Mouse (Mus musculus) heart, adult 8-10 months (tissue): ENCODE measurements around the gene Endod1. TPM values are rescaled to one million over a fixed set of nuclear protein-coding genes. Genes with fewer than 3 reads are reported as not detected.
"Not testable (repeated sequence)": the region's sequence is repeated elsewhere in the genome, so short reads cannot be mapped to it uniquely, and the experiment has no call there.

Source experiments
- DNase-seq: peaks from one replicate; pipeline ENCODE4 v3.0.0; 2022; ENCODE audit warnings: low spot score
- total RNA-seq, 4 experiments: library from RNA; stranded (reverse); gene quantifications; 2 replicates each; pipeline ENCODE4 v1.2.4; 2022

Gene Endod1
- total RNA-seq, 4 experiments from 2014 or later = 6.2 to 7.6 (median 7.1) TPM

DNA sequence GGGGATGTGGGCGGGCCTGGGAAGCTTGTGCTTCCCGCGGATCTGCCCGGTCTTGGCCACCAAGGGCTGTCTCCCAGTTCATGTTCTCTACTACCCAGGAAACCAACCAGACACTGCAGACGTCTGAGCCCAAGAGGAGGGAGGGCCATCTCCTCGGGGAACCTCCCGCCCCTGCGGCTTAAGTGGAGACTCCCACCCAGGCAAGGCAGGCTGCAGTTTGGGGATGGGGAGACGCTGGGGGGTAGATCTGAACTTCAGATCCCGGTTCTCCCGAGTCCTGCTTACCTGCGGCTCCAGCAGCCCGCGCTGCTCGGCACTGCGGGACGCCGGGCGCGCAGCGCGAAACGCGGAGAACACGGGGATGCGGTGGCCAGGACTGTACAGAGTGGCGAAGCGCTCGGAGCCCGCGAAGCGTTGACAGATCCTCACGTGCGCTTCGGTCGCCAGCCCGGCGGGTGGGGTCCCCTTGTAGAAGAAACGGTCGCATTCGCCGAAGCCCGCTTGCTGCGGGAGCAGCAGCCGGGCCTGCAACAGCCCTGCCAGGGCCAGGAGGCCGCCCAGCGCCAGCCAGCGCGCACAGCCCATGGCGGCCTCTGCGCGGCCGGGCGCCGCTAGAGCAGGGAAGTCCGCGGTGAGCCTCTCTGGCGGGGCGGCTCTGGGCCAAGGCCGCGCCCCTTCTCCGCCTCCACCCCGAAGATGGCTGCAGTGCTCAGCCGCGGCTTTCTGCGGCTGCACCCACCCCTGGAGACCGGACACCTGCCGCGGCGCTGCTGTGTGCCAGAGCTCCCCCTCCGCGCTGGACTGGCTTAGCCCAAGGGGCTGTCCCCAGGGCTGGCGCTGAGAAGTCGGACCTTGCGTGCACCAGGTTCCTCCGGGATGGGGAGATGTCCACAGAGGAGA is 671 bp downstream of the Endod1 start:
- peak; percentile 83 for DNase-seq

DNA sequence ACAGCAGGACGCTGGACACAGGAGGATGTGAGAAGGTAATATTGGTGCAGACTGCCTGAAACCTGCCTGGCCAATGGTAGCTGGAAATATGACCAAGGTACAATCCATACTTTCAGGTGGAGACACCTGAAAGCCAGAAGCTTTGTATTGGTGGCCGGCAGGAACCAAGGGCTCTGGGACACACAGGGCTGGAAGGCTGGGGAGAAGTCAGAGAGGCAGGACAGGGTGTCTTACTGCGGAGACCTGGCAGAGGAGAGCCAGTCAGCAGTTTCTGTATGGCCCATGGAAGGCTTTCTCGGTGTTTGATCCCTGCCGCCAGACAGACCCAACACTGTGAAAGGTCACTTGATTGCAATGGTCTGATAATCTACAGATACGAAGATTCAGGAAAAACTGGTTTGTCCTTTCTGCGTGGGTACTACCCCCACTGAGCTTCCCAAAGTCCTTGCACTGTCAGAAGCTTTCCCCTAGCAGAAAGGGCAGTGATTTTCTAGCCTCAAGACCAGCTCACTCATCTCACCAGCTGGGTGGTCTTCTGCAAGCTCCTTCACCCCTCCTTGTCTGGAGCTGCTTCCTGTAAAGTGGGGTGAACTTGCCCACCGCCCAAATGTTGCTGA is 1.4 kb downstream of the Endod1 start:
- no peak for DNase-seq

DNA sequence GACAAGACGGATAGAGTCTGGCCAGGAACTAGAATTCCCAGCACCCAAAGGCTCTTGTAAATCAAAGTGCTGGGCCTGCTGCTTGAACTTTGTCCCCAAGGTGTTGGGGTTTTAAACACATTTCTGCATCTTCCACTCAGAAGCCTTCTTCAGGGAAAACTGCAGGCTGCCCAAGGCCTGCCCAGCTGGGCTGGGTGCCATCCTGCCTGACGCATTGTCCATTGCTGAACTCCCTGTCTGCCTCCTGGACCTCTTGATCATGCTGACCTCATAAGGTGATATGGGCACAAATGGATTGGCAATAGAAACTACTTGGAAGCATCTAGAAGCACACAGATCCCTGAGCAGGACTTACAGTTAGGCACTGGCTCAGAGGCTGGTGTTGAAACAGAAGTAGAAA is 3.2 kb downstream of the Endod1 start:
- no peak for DNase-seq

DNA sequence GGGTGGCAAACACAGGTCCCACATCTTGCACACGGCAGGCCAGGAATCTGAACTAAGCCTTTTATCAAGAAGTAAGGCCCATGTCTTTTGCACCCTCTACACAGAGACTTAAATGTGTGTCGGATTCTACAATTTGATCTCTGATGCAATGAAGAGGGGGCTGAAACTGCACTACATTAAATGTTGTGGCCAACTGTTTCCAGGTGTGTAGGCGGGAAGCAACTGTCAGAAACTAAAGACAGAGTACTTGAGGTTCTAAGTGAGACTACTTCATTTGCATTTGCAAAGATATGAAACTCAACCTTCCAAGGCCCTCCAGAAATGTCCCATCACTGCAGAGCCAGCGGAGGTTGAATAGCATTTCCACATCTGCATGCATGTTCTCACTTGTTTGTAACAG is 5.2 kb downstream of the Endod1 start:
- no peak for DNase-seq

DNA sequence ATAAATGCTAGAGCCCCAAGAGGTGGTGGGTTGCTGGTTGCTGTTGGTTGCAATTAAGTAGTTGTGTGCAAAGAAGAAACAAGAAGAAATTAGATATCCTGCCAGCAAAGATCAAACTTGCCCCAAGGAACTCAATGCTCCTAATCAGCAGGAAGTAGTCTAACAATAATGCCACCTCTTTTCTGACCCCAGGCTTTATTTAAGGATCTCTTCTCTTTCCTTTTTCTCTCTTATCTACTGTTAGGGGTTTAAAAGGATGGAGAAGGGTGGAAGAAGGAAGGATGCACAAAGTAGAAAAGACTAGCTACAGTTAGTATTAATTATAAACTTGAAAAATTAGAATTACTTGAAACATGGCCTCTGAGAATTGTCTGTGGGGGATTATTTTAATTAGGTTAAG is 8.9 kb downstream of the Endod1 start:
- DNase-seq = no peak

DNA sequence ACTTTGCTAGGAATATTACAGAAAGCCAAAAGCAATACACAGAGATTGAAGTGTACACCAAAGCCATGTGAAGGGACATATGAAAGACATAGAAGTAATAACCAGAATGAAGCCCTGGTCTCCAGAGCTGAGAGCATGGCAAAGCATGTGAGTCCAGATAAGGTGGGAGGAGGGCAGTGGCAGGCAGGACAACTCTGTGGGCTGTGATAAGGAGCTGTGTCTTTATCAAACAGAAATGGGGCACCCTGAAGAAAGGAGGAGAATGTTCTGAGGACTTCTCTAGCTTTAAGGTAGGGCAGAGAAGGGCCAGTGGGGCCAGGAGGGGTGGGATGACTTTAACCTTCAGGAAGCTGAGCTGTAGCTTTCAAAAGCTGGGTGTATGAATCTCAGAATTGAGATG is 12.0 kb downstream of the Endod1 start:
- DNase-seq = no peak

DNA sequence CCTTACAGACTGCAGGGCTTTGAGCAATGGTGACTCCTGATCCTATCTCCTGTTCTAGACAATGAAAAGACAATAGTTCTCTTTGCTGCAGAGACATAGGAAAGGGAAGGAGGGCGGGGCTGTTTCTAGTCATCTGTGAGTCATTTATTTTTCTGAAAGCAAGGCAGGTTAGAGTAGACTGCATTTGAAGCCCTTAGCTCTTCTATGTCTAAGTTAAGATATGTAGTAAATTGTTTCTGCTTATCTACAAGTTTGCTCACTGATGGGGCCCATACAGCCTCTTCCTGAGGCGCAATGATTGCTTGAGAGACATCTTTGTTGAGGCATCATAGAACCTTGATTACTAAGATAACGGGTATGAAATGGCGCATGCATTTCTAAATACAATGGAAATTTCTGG is 13.5 kb downstream of the Endod1 start:
- DNase-seq = no peak

DNA sequence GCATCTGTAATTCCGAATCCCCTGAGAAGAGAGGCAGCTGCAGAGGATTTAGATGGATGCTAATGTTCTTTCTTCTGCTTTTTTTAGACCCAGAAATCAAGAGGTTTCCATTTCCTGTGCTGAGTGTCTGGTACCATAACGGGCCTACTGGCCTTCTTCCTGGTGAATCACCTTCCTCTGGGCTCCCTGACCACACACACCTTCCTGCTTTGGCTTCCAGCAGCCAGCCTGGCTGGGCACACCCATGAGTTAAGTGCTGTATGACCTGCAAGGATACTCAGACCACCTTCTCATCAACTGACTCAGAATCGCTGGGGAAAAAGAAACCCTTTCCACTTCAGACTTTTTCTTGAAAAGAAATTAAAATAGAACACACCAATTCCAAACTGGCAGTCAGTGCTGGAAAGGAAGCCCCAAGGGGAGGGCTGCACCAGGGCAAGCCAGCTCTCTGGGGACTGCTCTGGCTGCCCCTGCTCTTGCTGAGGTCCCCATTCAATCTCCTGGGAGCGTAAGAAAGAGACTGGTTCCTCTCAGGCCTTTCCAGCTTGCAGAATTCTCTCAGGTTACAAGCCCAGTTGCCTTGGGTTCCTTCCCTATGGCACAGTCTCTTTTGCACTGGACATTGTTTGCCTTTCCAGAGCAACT is 15.7 kb downstream of the Endod1 start:
- DNase-seq = peak; percentile 41

DNA sequence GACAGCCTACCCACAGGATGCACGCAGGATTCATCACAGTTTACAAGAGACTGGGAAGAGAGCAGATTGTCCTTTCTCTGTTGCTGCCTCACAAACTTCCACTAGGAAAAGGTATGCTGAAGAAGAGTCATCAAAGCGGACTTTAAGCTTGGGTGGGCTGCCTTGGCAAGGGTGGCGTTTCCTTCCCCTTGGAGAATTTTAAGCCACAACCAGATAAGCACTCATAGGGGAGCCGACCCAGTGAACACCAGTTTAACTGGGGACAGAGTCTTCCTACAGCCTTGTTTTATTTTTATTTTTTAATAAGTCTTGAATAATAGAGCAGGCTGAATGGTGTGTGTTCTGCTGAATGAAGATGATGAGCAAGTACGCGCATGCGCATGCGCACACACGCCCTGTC is 16.6 kb downstream of the Endod1 start:
- no peak for DNase-seq

DNA sequence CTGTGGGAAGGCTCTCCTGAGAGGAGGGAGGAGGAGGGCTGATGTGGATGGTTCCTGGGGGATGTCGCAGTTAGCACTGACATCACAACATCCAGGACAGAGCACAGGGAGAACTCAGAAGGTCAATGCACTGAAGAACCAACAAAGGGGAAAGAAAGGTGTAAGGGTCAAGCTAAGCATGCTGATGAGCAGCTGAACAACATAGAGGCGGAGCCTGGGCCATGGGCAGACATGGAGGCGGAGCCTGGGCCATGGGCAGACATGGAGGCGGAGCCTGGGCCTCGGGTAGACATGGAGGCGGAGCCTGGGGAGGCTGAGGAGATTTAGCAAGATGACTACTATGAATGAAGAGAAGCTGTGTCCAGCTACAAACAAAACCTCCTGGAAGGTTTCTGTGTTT is 17.8 kb downstream of the Endod1 start:
- DNase-seq = no peak

DNA sequence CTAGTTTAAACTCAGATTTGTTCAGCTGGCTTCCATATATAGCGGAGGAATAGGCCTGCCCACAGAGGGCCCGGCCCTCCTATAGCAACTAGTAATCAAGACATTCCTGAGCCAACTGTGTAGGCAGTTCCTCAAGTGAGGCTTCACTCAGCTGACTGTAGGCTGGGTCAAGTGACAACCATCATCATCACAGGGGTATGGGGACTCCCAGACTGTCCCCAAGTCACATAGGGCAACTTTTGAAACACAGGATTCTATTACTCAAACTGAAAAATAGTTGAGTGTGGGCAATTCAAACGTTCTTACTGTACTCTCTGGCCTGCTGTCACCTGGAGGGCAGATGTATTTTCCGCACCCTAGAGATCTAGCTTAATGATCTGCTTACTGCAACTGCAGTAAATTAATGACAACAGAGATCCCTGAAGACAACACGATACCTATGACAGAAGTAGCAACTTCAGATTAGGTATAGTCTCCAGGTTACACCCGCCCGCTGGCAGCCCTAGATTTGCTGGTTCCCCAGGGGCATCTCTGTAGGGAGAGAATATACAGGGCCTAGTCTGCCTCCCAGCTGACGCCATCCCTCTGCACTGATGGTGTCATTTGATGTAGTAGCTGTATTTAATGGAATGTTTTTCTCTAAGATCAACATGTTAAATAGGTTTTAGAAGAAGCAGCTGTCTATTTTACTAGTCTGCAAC is 19.1 kb downstream of the Endod1 start:
- DNase-seq = no peak

DNA sequence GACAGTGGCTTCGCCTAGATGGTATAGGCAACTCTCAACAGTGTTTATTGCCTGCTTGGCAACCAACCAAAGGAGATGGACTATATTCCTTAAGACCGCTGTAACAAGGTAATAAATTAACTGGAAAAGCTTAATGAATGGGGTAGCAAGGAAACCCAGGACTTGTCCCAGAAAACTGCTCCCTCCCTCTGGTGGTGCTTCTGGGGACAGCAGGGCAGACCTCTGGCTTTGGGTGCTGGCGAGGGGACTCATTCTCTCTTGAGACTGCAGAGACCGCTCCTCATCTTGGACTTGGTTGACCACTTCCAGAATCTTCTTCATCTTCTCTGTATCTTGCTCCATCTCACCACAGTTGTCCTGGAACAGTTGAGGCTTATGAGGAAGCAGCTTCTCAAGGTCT is 24.3 kb downstream of the Endod1 start:
- no peak for DNase-seq

DNA sequence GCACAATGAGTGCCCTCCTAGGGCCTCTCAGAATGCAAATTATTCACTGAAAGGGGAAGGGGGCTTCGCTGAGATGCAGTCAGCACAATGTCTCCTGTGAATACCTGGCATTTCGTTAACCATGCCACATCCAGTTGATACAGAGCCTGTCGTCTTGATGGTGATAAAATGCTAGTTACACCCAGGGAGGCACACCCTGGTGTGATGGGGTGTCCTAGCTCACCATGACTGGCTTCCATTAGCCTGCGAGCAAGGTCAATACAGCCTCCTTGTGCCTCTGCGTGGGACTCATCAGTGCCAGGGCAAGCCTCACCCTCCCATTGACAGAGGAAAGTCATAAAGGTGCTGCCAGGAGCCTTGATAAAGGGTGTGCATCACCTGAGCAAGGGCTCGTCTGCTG is 26.5 kb downstream of the Endod1 start:
- no peak for DNase-seq

DNA sequence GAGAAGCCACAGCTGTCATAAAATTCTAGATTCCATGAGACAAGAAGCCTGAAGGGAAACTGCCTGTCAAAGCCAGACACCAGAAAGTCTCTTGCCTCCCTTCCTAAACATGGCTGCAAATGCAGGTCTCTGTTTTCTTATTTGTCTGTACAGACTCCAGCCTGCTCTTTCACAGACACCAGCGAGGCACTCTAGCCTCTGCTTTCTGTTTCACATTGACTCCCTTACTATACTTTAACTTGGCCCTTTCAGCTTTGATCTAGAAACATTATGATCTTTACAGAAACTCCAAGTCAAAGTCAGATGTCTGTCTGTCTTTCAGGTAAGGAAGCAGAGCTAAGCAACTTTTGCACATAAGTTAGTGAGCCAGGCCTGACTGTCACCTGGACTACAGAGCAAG is 29.0 kb downstream of the Endod1 start:
- DNase-seq = no peak

DNA sequence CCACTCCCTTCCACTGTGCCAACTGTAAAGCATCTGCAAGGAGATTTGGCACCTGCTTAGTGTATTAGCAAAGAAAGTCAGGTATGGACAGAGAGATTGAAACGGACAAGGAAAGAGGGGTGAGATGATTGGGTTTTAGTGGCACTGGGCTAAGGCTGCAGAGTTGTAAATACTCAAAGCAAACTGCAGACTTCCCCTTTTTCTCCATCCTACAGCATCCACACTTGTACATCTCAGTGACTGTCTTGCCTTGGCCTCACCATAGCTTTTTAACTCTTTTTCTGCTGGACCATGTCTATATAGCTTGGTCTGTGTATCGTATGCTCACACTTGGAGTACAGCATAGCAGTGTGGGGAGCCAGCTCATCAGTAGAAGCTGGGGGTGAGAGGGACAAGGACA is 30.5 kb downstream of the Endod1 start:
- no peak for DNase-seq

DNA sequence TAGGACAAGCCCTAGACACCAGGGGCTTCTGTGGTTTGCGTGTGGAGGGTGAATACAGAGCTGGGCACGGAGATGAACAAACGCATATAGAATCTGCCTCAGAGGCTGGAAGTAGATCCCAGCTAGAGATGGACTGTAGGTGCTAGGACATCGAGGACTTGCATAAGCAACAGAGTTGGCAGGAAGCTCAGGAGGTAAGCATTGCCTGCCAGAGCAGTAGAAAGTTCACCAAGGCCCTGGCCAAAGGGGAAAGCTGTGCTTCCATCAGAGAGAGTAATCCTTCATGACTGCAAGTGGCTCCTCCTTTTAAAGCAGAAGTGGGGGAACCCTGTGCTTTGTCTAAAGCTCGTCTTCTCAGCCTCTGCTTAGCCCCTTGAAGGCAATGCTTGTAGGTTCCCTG is 31.9 kb downstream of the Endod1 start:
- DNase-seq = no peak

DNA sequence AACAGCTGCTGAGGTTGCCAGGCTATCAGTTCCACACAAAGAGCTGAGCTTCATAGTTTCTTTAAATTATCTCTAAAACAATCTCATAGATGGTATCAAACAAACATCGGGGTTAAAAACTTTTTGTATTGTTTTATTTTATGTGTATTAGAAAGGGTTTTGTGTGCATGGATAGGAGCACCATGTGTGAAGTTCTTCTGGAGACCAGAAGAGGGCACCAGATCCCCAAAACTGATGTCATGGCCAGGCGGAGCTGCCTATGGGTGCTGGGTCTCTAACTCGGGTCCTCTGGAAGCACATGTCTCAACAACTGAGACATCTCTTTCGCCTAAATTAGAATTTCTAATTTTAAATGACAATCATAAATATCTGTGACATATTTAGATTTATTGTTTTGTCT is 32.9 kb downstream of the Endod1 start:
- DNase-seq = peak; percentile 13

DNA sequence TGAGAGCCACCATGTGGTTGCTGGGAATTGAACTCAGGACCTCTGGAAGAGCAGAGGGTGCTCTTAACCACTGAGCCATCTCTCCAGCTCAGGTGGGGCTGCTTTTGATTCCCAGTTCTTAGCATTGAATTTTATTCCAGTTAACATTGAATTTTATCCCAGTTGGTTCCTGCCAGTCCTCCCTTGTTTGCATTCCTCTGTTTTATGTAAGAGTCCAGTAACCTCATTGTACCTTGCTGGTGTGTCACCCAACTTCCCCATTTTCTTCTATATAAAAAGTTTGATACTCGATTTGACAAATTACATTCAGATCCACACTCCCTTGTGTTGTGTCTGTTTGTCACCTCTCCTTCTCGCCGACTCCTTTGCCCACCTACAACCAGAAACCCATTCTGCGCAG is 35.4 kb downstream of the Endod1 start:
- not testable (repeated sequence) for DNase-seq

DNA sequence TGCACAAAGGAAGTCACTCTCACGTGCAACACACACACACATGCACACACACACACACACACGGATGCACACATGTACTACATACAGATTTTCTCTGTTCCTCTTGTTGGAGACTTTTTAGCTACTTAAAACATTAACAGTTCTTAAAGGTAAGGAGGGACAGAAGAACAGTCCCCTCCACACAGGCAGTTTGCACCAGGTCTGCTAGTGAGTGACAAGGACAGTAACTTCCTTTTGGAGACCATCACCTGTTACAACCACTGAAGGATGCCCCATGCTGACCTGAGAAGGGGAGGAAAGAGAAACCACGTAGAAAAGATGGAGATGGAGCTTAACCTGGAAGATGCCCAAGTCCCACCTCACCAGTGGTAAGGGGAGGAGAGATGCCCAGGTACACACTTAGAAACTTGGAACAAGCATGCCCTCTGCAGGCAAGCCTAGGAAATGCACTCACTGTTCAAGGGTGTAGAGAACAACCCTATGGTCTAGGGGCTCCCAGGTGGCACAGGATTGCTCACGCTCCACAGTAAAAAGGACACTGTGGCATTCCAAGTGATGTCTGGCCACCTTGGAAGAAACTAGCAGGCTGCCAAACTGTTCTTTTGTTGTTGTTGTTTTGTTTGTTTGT is 39.2 kb downstream of the Endod1 start:
- peak; percentile 50 for DNase-seq

DNA sequence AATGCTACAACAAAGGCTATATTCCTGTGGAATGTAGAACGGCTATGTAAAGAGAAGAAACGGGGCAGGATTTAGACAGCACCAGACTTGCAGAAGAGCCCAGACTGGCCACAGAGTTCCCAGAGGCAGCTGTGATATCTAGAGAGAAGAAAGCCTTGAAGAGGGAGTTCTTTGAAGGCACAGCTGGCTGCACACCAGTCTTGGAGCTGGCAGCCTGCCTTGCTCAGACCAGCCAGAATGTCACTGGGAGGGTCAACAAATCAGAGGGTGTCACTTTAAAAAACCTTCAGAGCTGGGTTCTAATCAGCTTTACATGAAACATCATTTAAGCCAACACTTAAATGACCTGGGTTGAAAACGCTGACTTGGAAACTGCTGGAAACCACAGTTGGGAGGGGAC is 42.6 kb downstream of the Endod1 start:
- DNase-seq = no peak

DNA sequence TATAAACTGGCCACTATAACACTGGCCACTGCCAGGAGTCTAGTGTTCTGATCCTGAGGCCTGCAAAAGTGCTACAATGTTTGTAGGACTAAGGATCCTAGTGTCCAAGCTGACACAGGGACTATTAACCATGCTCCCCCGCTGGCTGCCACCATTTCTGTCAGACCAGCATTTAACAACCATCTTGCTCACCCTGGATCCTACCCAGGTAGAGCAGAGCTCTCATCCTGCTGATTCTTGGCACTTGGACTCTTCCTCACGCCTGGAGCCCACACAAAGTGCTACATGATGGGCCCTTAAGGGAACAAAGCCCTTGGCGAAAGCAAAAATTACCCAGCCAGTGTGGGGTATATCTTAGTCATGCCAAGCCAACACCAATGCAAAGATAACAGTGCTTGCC is 44.4 kb downstream of the Endod1 start:
- DNase-seq = no peak

DNA sequence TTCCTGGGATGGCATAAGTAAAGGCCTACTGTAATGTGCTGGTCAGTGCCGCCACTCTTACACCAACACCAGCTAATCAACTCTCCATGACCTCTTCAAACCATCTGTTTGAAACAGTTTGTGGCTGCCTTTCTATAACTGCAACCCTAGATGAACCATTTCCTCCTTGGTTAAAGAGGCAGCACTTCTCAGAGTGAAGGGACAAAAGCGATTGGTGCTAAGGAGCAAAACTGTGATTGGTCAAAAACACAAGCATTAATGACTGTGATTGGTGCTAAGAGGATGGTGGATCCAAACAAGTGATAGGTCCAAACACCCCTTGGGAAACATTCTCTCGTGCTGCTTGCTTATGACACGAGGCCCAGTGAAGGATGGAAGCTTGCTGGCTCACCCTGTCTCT is 45.5 kb downstream of the Endod1 start:
- DNase-seq = no peak
